Mouse (Mus musculus): ENCODE measurements around the gene Rhoq. TPM values are rescaled to one million over a fixed set of nuclear protein-coding genes. Genes with fewer than 3 reads are reported as not detected.

Rhoq gene
- polyA plus RNA-seq (2017; shearing (Covaris generic)), result 3.3 TPM

GRCm38 (mm10) chr17:86962894-86963585, at the start of gene Rhoq:
TSS of gene Rhoq (plus strand) at chr17:86963082.

GRCm38 (mm10) chr17:86917048-86917447, 45.8 kb upstream of the Rhoq start, which contains the start of gene Tmem247:
TSS of gene Tmem247 (plus strand) at chr17:86917348.

DNA sequence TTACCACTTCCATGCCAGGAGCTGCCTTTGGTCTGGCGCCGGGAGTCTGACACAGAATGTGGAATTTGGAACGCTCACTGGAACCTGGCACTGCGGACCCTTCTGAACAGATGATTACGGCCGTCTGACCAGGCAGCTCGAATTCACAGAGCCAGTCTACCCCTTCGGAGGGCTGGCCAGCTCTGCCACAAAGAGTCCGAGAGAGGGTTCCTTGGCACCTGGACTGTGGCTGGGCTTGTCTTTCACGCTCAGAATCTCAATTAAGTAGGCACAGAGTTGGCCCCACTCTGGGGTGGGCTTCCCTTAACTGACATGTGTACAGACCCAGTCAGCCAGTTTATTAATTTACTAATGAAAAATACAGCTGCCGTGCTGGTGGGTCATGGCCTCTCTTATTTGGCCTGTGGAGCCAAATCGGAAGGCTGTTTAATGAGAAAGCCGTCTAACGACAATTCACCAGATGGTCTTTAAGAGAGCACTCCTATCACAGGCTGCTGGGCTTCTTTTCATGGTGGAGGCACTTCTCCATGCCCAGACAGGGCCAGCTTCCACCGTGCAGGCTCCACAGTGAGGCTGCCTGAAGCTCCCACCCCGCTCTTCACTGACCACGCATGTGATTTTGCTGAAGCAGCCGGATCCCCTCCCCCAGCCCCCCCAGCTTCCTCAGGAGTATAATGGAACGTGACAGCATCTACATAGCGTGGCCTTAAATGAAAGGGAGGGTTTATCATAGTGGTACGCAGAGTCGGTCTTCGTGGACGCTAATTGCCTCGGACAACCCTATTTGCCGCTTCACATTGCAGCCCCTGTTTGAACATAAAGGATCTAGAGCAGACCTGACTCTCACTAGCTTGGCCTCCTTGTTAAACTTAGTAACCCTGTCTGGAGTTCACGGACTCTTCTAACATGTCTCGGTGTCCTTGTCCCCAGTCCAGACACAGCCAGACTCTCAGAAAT, 14.8 kb upstream of the Rhoq start, which contains the start of gene Atp6v1e2:
Gene Atp6v1e2, minus strand, starts transcription at position 58 of the 957 bp plus-strand sequence.

DNA sequence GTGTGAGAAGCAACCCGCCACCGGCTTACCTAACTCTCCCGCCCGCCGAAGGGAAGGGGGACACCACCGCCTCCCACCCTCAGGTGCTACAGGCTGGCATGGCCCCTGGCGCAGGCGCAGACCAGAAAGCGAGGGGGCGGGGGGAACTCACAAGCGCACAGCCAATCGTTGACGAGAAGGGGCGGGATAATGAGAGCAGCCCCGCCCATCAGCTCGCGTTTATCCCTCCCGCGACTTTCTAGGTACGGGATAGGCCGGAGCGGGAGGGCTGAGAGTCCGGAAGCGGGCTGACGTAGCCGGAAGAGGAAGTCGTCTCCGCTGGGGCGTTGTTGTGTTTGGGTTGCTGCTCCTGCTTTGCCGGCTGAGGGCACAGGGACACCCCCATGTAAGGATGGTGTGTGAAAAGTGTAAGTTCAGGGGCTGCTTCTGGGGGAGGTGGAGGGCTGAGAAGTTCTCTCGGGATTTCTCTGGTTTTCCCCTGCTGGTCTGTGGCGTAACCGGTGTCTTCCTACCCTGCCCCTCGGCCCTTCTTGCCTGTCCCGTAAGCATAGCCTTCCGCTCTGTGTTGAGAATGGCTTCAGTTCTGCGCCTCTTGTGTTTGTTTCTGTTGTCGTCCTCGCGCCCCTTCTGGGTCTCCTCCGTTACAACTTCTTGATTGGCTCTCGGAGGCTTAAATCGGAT, 62.5 kb downstream of the Rhoq start, which contains the start of the genes Pigf and Cript:
Gene Pigf, minus strand, starts transcription at position 138 of the 681 bp plus-strand sequence.
Gene Cript, plus strand, starts transcription at position 282 of the 681 bp plus-strand sequence.

Other genes starting within 250 kb of the Rhoq start
- gene Epas1, start 209.4 kb upstream of the Rhoq start, polyA plus RNA-seq (2017; shearing (Covaris generic)), result 0.54 TPM
- gene Tmem247, start 45.7 kb upstream of the Rhoq start, polyA plus RNA-seq (2017; shearing (Covaris generic)), result not detected
- gene Atp6v1e2, start 15.2 kb upstream of the Rhoq start, polyA plus RNA-seq (2017; shearing (Covaris generic)), result not detected
- 25.7 TPM for gene Pigf, start 62.3 kb downstream of the Rhoq start, polyA plus RNA-seq (2017; shearing (Covaris generic))
- 126 TPM for gene Cript, start 62.5 kb downstream of the Rhoq start, polyA plus RNA-seq (2017; shearing (Covaris generic))
- 6.1 TPM for gene Socs5, start 144.6 kb downstream of the Rhoq start, polyA plus RNA-seq (2017; shearing (Covaris generic))